Mouse (Mus musculus) central nervous system, embryonic 18 days (tissue): ENCODE results near the gene Rpp40. TPM values are rescaled to one million over a fixed set of nuclear protein-coding genes. Genes with fewer than 3 reads are reported as not detected.

ENCODE experiments used
- polyA plus RNA-seq: library from polyadenylated mRNA; depleted of rRNA; stranded (reverse); fragments of >200 nt; gene quantifications from 2 replicates; pipeline ENCODE4 v1.2.3, GENCODE M21; 2012; rRNA removed

The Rpp40 gene
- 4.1 and 4.8 TPM in 2 replicates for polyA plus RNA-seq

DNA sequence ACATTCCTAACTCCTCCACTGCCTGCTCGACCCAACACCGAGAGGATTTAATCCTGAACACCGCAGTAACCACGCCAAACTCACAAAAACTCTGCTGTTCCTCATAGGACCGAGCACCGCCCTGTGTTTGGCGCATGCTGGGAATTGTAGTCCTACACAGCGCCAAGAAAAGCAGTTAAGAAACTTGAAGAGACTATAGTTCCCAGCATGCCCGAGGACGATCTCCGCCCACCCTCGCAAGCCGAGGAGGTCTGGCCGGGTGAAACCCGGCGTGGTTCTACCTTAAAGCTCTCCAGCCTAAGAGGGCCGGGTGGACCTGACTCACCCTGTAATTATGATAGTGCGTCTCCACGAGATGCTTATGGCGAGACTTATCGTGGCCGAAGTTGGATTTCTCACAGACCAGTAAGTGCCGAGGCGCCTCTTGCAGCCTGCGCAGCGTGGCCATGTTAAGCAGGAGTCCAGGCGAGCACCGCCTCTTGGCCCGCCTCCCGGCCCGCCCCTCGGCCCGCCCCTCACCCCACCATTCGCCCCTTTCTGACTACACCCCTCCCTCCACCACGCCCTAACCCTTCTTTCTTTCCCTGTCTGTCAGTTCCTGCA, at the start of gene Rpp40:
TSS of gene Rpp40 (minus strand) at position 481 of the 603 bp plus-strand sequence.

Other genes starting within 250 kb of the Rpp40 start
- gene Cdyl, start 246.5 kb downstream of the Rpp40 start, polyA plus RNA-seq, result 4.1 and 4.9 TPM in 2 replicates
- 0.49 and 0.65 TPM in 2 replicates for gene Ppp1r3g, start 52.5 kb upstream of the Rpp40 start, polyA plus RNA-seq
- 26.2 and 27.9 TPM in 2 replicates for gene Fars2, start 211.1 kb upstream of the Rpp40 start, polyA plus RNA-seq
- gene Lyrm4, start 211.2 kb upstream of the Rpp40 start, polyA plus RNA-seq, result 14.7 and 16.2 TPM in 2 replicates